Mouse (Mus musculus): ENCODE data around the gene Gm11634. TPM values are rescaled to one million over a fixed set of nuclear protein-coding genes. Genes with fewer than 3 reads are reported as not detected.
"Not testable (repeated sequence)": the region's sequence is repeated elsewhere in the genome, so short reads cannot be mapped to it uniquely, and the experiment has no call there.

The Gm11634 gene
- polyA plus RNA-seq, 1 experiment from 2014 or later = not detected

DNA sequence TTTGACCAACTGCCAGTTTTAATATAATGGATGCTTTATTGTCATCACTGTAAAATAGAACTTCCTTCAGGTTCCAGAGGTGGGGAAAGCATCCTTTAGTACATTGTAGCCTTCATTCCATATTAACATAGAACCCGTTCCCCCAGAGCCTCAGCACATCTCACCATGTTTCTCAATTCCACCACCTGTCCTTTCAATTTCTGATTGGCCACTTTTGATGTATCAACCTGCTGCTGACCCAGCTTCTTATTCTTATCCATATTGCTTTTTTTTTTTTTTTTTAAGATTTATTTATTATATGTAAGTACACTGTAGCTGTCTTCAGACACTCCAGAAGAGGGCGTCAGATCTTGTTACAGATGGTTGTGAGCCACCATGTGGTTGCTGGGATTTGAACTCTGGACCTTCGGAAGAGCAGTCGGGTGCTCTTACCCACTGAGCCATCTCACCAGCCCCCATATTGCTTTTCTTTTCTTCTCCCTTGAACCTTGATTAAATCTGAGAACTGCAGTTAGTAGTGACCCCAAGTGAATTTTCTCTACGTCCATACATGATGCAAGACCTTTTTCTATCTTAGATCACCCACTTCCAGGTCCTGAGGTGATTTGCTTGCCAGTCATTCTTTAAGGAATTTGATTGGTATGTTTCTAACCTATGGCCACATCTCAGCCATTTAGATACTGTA, 29.8 kb upstream of the Gm11634 start:
- not testable (repeated sequence) for H3K9me3 ChIP-seq; H3K9ac ChIP-seq; H3K27me3 ChIP-seq (replicated peaks); H3K4me1 ChIP-seq (replicated peaks); H3K36me3 ChIP-seq; H3K27ac ChIP-seq; ATAC-seq
- 71% methylated on average over 5 of the region's 5 CpGs for WGBS
- Histone ChIP-seq H3K4me3 (replicated peaks) (peak overlapping the region; percentile 50; the same call in 1 of the 2 replicates), H3K4me2 (replicated peaks) (peak overlapping the region; percentile 84)

DNA sequence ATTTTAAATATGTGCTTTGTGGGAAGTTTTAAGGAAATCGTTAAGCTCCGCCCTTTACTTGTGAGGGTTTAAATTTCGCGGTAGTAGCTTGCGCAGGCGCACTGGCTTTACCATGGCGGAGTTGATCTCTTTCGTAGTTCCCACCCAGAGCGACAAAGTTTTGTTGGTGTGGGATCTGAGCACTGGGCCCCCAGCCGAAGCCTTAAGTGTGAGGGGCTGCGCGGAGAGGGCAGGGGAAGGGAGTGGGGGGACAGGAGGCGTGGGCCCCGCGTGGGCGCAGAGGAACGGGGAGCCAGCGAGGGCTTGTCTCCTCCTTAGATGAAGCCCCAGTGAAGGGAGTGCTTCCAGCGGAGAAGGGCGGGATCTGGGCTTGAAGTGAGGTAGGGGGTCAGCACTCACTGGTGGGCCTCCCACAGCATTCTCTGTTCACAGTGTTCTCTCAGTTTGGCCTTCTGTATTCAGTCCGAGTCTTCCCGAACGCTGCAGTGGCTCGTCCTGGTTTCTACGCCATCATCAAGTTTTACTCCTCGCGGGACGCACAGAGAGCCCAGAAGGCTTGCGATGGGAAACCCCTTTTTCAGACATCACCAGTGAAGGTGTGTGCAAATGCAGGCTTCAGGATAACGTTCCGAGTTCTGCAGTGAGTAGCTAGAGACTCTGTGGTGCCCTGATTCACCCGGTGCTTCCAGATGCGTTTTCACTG, 29.0 kb upstream of the Gm11634 start:
- under 1% methylated on average over 33 of the region's 33 CpGs for WGBS
- no peaks in the 10 kb centered on the region for H3K9me3 ChIP-seq
- H3K4me3 ChIP-seq (replicated peaks) = peak overlapping the region; percentile 50
- H3K4me1 ChIP-seq (replicated peaks) = no peaks in the 10 kb centered on the region
- H3K9ac ChIP-seq = peak overlapping the region; percentile 65
- H3K27ac ChIP-seq = peak overlapping the region; percentile 99
- no peaks in the 10 kb centered on the region for H3K36me3 ChIP-seq
- ATAC-seq = peak; percentile 50
- H3K4me2 ChIP-seq (replicated peaks) = peak overlapping the region; percentile 84
- H3K27me3 ChIP-seq (replicated peaks) = no peaks in the 10 kb centered on the region

DNA sequence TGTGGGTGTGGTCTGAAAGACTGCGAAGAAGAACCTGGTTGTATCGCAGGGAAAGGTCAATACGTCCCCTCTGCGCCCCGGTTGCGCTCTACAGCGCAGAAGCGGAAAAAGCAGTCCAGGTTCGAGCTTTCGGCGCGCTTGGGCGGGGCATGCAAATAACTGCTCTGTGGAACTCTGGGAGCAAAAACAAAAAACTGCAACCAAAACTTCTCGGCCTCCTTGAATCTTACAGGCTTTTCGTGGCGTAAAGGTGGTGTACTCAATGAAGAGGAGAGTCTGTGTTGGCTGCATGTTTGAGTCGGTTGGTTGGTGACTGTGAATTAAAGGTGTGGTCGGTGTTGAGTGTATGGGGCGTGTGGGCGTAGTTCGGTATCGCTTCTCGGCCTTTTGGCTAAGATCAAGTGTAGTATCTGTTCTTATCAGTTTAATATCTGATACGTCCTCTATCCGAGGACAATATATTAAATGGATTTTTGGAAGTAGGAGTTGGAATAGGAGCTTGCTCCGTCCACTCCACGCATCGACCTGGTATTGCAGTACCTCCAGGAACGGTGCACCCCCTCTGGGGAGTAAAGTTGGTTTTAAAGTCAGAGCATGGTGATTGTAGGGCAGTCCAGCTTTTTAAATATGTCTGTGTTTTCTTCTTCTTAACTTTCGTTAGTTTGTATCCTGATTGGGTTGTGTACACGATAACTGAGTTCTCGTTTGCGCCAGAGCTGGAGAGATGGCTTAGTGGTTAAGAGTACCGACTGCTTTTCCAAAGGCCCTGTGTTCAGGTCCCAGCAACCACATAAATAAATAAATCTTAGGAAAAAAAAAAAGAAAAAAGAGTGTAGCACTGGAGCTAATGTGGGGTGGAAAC, 28.2 kb upstream of the Gm11634 start, which contains the start of gene Rdm1:
Gene Rdm1 (plus strand): TSS at position 201 of the 862 bp plus-strand sequence.
- H3K36me3 ChIP-seq = no peaks in the 10 kb centered on the region
- WGBS = under 1% methylated on average over 34 of the region's 34 CpGs
- ATAC-seq = peak; percentile 94
- peak within 1 kb of the TSS; percentile 84 for H3K4me2 ChIP-seq (replicated peaks)
- H3K9me3 ChIP-seq = no peaks in the 10 kb centered on the region
- peak within 1 kb of the TSS; percentile 65 for H3K9ac ChIP-seq
- no peaks in the 10 kb centered on the region for H3K27me3 ChIP-seq (replicated peaks)
- no peaks in the 10 kb centered on the region for H3K4me1 ChIP-seq (replicated peaks)
- H3K4me3 ChIP-seq (replicated peaks) = peak within 1 kb of the TSS; percentile 50
- peak within 1 kb of the TSS; percentile 99 for H3K27ac ChIP-seq

DNA sequence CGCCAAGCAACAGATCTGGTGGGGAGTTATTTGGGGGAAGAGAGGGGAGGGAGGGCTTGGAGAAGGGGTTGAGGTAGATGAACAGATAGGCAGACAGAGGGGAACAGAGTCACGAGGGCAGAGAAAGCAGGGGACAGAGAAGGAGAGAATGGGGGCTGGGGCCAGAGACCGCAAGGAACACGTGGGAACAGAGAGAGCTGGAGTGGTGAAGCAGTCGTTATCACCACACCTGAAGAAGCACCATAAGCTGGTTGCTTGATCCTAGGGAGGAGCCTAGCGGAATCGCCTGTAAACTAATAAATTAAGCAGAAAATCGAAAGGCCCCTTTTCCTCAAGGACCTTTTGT, 27.6 kb upstream of the Gm11634 start:
- H3K9me3 ChIP-seq = no peaks in the 10 kb centered on the region
- peak overlapping the region; percentile 84 for H3K4me2 ChIP-seq (replicated peaks)
- H3K27me3 ChIP-seq (replicated peaks) = no peaks in the 10 kb centered on the region
- peak overlapping the region; percentile 40; the same call in 1 of the 2 replicates for H3K9ac ChIP-seq
- peak overlapping the region; percentile 84 for H3K27ac ChIP-seq
- no peaks in the 10 kb centered on the region for H3K4me1 ChIP-seq (replicated peaks)
- no peaks in the 10 kb centered on the region for H3K36me3 ChIP-seq
- peak overlapping the region; percentile 27 for H3K4me3 ChIP-seq (replicated peaks)
- peak; percentile 31 for ATAC-seq
- 6% methylated on average over 8 of the region's 8 CpGs for WGBS

DNA sequence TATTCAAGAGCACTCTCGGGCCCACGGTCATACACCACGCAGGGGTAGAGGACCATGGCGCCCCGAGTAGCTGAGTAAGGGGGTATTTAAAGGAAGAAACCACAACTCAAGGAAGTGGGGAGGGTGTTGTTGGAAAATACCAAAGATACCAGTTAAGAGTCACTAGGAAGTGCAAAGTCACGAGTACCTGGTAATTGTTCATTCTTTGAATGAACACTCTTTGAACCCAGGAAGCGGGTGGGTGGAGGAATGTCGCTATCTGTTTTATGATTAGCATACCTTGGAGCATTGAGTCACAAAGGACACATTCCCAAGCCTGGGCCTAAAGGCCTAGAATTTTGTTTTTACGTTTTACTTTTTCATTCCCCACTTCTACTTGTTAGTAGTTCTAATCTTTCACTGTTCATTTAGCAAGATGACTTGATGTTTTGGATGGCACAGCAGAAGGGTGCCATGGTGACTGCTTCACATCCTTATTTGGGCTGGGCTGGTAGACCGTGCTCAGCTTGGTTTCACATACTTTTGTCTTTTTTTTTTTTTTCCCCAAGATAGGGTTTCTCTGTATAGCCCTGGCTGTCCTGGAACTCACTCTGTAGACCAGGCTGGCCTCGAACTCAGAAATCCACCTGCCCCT, 21.1 kb upstream of the Gm11634 start:
- not testable (repeated sequence) for H3K4me2 ChIP-seq (replicated peaks); H3K4me1 ChIP-seq (replicated peaks); H3K27me3 ChIP-seq (replicated peaks); H3K36me3 ChIP-seq; H3K27ac ChIP-seq; H3K9me3 ChIP-seq; ATAC-seq; H3K4me3 ChIP-seq (replicated peaks); H3K9ac ChIP-seq
- WGBS = 77% methylated on average over 11 of the region's 11 CpGs

DNA sequence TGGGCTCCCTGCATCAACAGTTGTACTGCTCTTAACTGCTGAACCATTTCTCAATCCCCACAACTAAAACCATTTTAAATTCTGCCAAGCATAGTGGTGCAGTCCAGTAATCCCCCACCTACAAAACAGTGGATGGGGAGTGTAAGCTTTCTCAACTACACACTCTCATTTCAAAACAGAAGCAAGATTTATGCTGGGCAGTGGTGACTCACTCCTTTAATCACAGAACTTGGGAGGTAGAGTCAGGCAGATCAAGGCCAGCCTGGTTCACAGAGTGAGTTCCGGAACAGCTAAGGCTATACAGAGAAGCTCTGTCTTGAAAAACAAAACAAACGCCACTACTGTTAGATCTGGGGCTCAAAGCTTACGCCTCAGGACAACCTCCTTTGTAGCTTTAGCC, 19.5 kb upstream of the Gm11634 start:
- 77% methylated on average over 3 of the region's 3 CpGs for WGBS
- H3K9me3 ChIP-seq = no peaks in the 10 kb centered on the region
- peaks cover 6% of the 10 kb centered on the region; the same call in 1 of the 2 replicates for H3K4me1 ChIP-seq (replicated peaks)
- H3K36me3 ChIP-seq = no peaks in the 10 kb centered on the region
- no peak overlapping the region for H3K4me3 ChIP-seq (replicated peaks)
- no peak for ATAC-seq
- no peak overlapping the region for H3K27ac ChIP-seq
- no peak overlapping the region for H3K9ac ChIP-seq
- H3K4me2 ChIP-seq (replicated peaks) = no peak overlapping the region
- H3K27me3 ChIP-seq (replicated peaks) = no peaks in the 10 kb centered on the region

DNA sequence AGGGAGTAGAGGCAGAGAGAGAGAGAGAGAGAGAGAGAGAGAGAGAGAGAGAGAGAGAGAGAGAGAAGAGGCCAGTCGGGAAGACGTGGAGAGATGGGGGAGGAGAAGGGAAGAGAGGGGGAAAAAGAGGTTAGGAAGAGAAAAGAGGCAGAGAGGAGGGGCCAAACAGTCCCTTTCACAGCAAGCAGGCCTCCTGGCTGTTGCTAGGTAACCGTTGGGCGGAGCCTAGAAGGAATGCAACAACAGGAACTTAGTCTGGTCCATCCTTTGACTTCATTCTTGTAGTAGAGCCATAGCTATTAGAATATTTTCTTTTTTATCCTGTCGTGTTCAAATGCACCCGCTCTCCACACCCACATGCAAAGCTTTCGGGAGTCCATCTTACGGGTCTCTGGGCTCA, 18.8 kb upstream of the Gm11634 start:
- Histone ChIP-seq H3K9ac (no peak overlapping the region), H3K36me3 (no peaks in the 10 kb centered on the region), H3K4me2 (replicated peaks) (peak overlapping the region; percentile 35; the same call in 1 of the 2 replicates), H3K9me3 (no peaks in the 10 kb centered on the region), H3K27me3 (replicated peaks) (no peaks in the 10 kb centered on the region), H3K4me1 (replicated peaks) (peaks cover 6% of the 10 kb centered on the region; the same call in 1 of the 2 replicates), H3K27ac (no peak overlapping the region), H3K4me3 (replicated peaks) (no peak overlapping the region)
- WGBS = 15% methylated on average over 8 of the region's 8 CpGs
- ATAC-seq = peak; percentile 78

DNA sequence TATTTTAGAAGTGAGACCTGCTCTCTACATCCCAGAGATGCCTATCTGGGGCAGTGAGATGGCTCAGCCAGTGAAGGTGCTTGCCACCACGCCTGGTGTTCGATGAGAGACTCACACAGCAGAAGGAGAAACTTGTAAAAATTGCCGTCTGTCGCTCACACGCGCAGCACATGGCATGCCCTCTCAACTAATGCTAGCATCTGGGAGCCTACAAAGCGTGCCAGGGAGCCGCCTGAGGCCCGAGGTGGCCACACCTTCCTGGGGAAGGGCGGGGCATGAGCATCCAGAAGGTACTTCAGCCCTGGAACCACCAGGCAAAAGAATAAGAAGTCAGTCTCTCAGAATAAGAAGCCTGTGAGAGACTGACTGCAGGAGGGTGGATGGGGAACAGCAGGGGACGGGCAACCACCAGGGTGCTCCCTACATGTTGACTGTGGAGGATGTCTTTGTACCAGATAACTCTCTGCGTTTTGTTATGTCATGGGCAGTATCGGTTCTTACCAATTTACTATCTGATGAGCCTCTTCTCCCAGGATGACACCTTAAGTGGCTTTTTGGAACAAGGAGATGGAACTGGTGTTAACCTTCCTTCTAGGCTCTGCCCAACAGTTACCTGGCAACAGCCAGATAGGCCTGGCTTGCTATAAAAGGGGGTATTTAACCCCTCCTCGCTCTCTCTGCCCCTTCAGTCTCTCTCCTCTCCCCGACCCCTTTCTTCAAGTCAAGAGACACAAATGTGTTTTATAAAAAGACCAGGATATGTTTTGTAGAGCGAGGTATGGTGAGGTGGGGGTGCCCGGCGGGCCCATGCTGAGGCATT, 18.1 kb upstream of the Gm11634 start:
- no peaks in the 10 kb centered on the region for H3K9me3 ChIP-seq
- WGBS = 26% methylated on average over 18 of the region's 18 CpGs
- no peak overlapping the region for H3K4me2 ChIP-seq (replicated peaks)
- no peaks in the 10 kb centered on the region for H3K36me3 ChIP-seq
- no peaks in the 10 kb centered on the region for H3K27me3 ChIP-seq (replicated peaks)
- ATAC-seq = 0 out of 2 replicates have a peak, but pooled peaks have one; percentile 24
- H3K4me1 ChIP-seq (replicated peaks) = peaks cover 6% of the 10 kb centered on the region; the same call in 1 of the 2 replicates
- H3K9ac ChIP-seq = no peak overlapping the region
- no peak overlapping the region for H3K4me3 ChIP-seq (replicated peaks)
- no peak overlapping the region for H3K27ac ChIP-seq

DNA sequence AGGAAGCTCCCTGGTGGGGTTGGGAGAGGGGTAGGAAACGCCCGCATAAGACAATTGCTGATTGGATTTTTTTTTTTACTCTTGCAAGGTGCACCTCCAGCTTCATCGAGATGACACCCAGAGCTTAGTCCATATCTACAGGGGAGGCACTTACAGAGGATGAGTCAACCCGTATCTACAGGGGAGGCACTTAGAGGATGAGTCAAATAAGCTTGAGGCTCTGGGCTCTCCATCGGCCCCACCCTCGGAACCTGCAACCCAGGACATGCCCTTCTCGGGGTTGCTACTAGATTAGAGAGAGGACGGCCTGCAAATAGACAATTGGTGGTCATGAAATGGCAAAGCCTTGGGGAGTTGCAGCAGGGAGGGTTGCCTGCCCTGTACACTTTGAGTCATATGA, 17.0 kb upstream of the Gm11634 start:
- no peak overlapping the region for H3K4me3 ChIP-seq (replicated peaks)
- H3K27me3 ChIP-seq (replicated peaks) = no peaks in the 10 kb centered on the region
- H3K4me1 ChIP-seq (replicated peaks) = peaks cover 6% of the 10 kb centered on the region; the same call in 1 of the 2 replicates
- no peak overlapping the region for H3K4me2 ChIP-seq (replicated peaks)
- H3K36me3 ChIP-seq = no peaks in the 10 kb centered on the region
- no peak overlapping the region for H3K9ac ChIP-seq
- no peak overlapping the region for H3K27ac ChIP-seq
- no peaks in the 10 kb centered on the region for H3K9me3 ChIP-seq
- WGBS = 93% methylated on average over 8 of the region's 8 CpGs
- no peak for ATAC-seq

DNA sequence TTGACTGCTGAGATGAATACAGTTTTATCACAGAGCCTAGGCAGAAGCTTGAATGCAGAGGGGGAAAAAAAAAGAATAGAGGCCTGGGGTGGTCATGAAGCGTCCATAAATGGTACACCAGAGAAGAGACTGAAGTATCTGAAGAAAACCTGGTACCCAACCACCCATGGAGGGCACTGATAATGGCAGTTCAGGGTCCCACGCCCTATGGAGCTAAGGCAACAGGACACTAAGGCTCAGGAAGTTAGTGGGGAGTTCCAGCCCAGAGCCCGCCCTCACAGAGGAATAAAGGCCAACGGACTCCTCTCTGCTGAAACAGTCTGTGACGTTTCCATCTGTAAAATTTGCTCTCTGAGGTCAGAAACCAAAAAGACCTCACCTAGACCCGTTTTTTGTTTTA, 16.3 kb upstream of the Gm11634 start:
- Histone ChIP-seq H3K4me2 (replicated peaks) (no peak overlapping the region), H3K9me3 (no peaks in the 10 kb centered on the region), H3K27ac (no peak overlapping the region), H3K27me3 (replicated peaks) (no peaks in the 10 kb centered on the region), H3K36me3 (no peaks in the 10 kb centered on the region), H3K9ac (no peak overlapping the region), H3K4me1 (replicated peaks) (peaks cover 12% of the 10 kb centered on the region; the same call in 1 of the 2 replicates), H3K4me3 (replicated peaks) (no peak overlapping the region)
- ATAC-seq = no peak
- WGBS = 75% methylated on average over 6 of the region's 6 CpGs

DNA sequence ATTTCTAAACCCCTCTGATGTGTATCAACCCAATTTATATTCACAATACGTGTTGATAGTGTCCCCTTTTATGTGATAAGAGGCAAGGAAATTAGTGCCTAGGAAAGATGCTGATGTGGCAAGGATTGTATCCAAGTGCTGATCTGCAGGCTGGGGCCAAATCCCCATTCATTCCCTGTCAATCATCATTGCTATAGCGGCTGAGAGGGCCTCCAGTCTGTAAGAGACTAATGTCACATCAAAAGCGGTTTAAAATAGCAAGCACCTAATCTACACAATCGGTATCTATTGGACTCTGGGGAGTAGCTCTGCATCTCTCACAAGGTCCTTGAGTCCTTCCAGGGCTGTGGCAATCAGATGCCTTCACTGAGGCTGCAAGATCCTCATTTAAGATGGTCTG, 15.1 kb upstream of the Gm11634 start:
- H3K4me1 ChIP-seq (replicated peaks) = peaks cover 13% of the 10 kb centered on the region; the same call in 1 of the 2 replicates

More for the DNA sequence above, 15.1 kb upstream of the Gm11634 start:
- Histone ChIP-seq H3K27ac (no peak overlapping the region), H3K36me3 (no peaks in the 10 kb centered on the region), H3K4me3 (replicated peaks) (no peak overlapping the region), H3K4me2 (replicated peaks) (no peak overlapping the region), H3K9me3 (no peaks in the 10 kb centered on the region), H3K9ac (no peak overlapping the region), H3K27me3 (replicated peaks) (no peaks in the 10 kb centered on the region)
- ATAC-seq = no peak
- 75% methylated on average over 4 of the region's 4 CpGs for WGBS

All from intestine, embryonic 15.5 days (tissue).